Mouse (Mus musculus): Measurements from ENCODE around the gene Homer1. TPM values are rescaled to one million over a fixed set of nuclear protein-coding genes. Genes with fewer than 3 reads are reported as not detected.

Gene Homer1
- 32.8 TPM for polyA plus RNA-seq (2014; fragmentation: Illumina TruSeq; extraction: RNeasy Lipid Tissue Mini Kit (QIAGEN cat#74804); ENCODE audit: low read depth, low replicate concordance)

DNA sequence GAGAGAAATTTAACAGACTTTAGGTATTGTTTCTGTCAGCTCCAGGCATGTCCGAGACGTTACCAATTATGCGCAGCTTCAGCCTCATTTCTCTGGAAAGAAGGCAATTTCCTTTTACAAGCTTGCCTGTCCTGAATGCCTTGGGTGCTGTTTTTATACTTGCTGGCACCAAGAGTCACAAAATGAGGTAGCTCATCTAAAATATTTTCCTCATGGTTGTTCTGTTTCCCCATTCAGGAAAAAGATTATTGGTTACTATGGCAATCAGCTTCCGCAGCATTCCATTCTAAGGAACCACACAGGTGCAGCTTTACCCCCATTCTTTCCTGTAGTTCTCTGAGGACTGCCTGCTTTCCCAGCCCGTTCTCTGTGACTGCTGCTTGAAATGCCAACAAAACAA, at the start of gene Homer1:
Gene Homer1 (plus strand): TSS at position 320 of the 400 bp plus-strand sequence.

Other genes starting within 250 kb of the Homer1 start
- gene Cmya5, start 154.9 kb upstream of the Homer1 start, polyA plus RNA-seq (2014; fragmentation: Illumina TruSeq; extraction: RNeasy Lipid Tissue Mini Kit (QIAGEN cat#74804); ENCODE audit: low read depth, low replicate concordance) = 223 TPM
- gene Tent2, start 107.2 kb upstream of the Homer1 start, polyA plus RNA-seq (2014; fragmentation: Illumina TruSeq; extraction: RNeasy Lipid Tissue Mini Kit (QIAGEN cat#74804); ENCODE audit: low read depth, low replicate concordance) = 20.1 TPM
- 20.2 TPM for gene Jmy, start 200.2 kb downstream of the Homer1 start, polyA plus RNA-seq (2014; fragmentation: Illumina TruSeq; extraction: RNeasy Lipid Tissue Mini Kit (QIAGEN cat#74804); ENCODE audit: low read depth, low replicate concordance)